Mouse (Mus musculus) gastrocnemius, postnatal 10 days (tissue): ENCODE measurements around the gene Lax1. TPM values are rescaled to one million over a fixed set of nuclear protein-coding genes. Genes with fewer than 3 reads are reported as not detected.
A peak's percentile ranks its signal among the peaks of the same experiment; 100 is the strongest.
"Not testable (repeated sequence)": the region's sequence is repeated elsewhere in the genome, so short reads cannot be mapped to it uniquely, and the experiment has no call there.

ENCODE experiments used
- DNase-seq: peaks from one replicate; pipeline ENCODE4 v3.0.0; 2021; ENCODE audit warnings: mixed read lengths
- total RNA-seq, 2 experiments: library from RNA; stranded (reverse); gene quantifications; 2 replicates each; pipeline ENCODE4 v1.2.3; 2021

Gene Lax1
- total RNA-seq, 2 experiments from 2014 or later, result 0.09 to 0.25 TPM

- no peak for DNase-seq
These were observed 1.6 kb downstream of the Lax1 start for GRCm38 (mm10) chr1:133688301-133688700.

GRCm38 (mm10) chr1:133685749-133686519 lies 4.0 kb downstream of the Lax1 start:
- peak; percentile 47 for DNase-seq

GRCm38 (mm10) chr1:133671801-133672200 lies 18.1 kb downstream of the Lax1 start:
- DNase-seq, result no peak

- DNase-seq, result no peak
These were observed 18.6 kb downstream of the Lax1 start for GRCm38 (mm10) chr1:133671266-133671665.

- DNase-seq, result no peak
These were observed 19.1 kb downstream of the Lax1 start for GRCm38 (mm10) chr1:133670776-133671175.

GRCm38 (mm10) chr1:133670190-133670589 lies 19.7 kb downstream of the Lax1 start:
- DNase-seq, result no peak

- no peak for DNase-seq
These were observed 21.3 kb downstream of the Lax1 start for GRCm38 (mm10) chr1:133668618-133669017.

- DNase-seq, result no peak
These were observed 22.2 kb downstream of the Lax1 start for GRCm38 (mm10) chr1:133667721-133668120.

- DNase-seq, result not testable (repeated sequence)
These were observed 24.2 kb downstream of the Lax1 start for GRCm38 (mm10) chr1:133665713-133666112.

- DNase-seq, result no peak
These were observed 25.5 kb downstream of the Lax1 start for GRCm38 (mm10) chr1:133664203-133664970.

- DNase-seq, result no peak
These were observed 26.5 kb downstream of the Lax1 start for GRCm38 (mm10) chr1:133663427-133663826.

GRCm38 (mm10) chr1:133662941-133663340 lies 27.0 kb downstream of the Lax1 start:
- DNase-seq, result no peak

- DNase-seq, result peak; percentile 82
These were observed 28.5 kb downstream of the Lax1 start, which contains the start of gene Gm38394 for GRCm38 (mm10) chr1:133661203-133661933. Gm38394 (minus strand) TSS chr1:133661318.

GRCm38 (mm10) chr1:133660466-133661202 lies 29.3 kb downstream of the Lax1 start, which contains the start of gene Zbed6:
Zbed6 (minus strand) TSS chr1:133660885.
- DNase-seq, result peak; percentile 79

GRCm38 (mm10) chr1:133658878-133659277 lies 31.0 kb downstream of the Lax1 start:
- DNase-seq, result no peak

- DNase-seq, result no peak
These were observed 33.1 kb downstream of the Lax1 start for GRCm38 (mm10) chr1:133656811-133657210.

GRCm38 (mm10) chr1:133653033-133653432 lies 36.9 kb downstream of the Lax1 start:
- DNase-seq, result no peak

- DNase-seq, result no peak
These were observed 39.4 kb downstream of the Lax1 start for GRCm38 (mm10) chr1:133650288-133651055.

GRCm38 (mm10) chr1:133645652-133646051 lies 44.3 kb downstream of the Lax1 start:
- no peak for DNase-seq

- DNase-seq, result no peak
These were observed 48.7 kb downstream of the Lax1 start for GRCm38 (mm10) chr1:133641163-133641562.

GRCm38 (mm10) chr1:133638517-133638916 lies 51.4 kb downstream of the Lax1 start:
- DNase-seq, result no peak
